Mouse (Mus musculus): ENCODE data around the gene Aig1.
"Not testable (repeated sequence)": the region's sequence is repeated elsewhere in the genome, so short reads cannot be mapped to it uniquely, and the experiment has no call there.

The Aig1 gene

GRCm38 (mm10) chr10:13868371-13869321, at the start of gene Aig1:
Gene Aig1 (minus strand): TSS chr10:13868980.
- peak; percentile 73 to 74 for DNase-seq

- no peak for DNase-seq
Observed at GRCm38 (mm10) chr10:13916645-13917342, 48.0 kb upstream of the Aig1 start.

DNA sequence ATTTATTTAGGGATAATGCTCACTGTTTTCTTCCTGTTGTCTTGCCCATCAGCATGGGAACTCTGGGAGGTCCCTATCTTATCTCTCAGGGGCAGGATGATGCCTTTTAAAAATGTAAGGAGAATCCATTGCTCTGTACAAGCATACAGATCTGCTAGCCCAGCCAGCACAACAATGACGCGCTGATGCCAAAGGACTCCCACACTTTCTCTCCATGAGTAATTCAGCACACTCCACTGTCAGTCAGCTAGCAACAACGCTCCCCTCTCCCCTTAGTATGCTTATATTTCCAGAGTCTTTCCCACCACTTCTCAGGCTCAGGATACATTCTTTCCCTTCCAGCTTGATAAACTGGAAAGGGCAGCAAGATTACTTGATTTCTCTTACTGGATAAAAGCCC, 46.4 kb upstream of the Aig1 start:
- DNase-seq, result no peak

- DNase-seq, result no peak
Observed at GRCm38 (mm10) chr10:13913689-13914088, 44.9 kb upstream of the Aig1 start.

- no peak for DNase-seq
Observed at GRCm38 (mm10) chr10:13906261-13906741, 37.5 kb upstream of the Aig1 start.

GRCm38 (mm10) chr10:13905618-13906017, 36.8 kb upstream of the Aig1 start:
- no peak for DNase-seq

DNA sequence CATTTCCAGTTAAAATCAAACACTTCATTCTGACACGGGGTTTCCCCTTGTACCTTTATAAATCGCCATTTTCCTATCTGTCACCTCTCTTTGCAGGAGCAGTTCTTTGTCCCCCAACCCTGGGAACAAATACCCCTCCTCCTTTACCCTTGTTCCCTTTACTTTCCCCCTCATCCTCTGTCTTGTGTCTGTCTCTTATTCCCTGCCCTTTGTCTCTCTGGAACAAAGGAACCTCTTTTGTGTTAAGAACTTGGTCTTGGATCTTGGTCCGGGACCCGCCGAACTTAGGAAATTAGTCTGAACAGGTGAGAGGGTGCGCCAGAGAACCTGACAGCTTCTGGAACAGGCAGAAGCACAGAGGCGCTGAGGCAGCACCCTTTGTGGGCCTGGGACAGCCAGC, 24.0 kb upstream of the Aig1 start:
- not testable (repeated sequence) for DNase-seq

GRCm38 (mm10) chr10:13882975-13883875, 14.4 kb upstream of the Aig1 start:
- no peak for DNase-seq

DNA sequence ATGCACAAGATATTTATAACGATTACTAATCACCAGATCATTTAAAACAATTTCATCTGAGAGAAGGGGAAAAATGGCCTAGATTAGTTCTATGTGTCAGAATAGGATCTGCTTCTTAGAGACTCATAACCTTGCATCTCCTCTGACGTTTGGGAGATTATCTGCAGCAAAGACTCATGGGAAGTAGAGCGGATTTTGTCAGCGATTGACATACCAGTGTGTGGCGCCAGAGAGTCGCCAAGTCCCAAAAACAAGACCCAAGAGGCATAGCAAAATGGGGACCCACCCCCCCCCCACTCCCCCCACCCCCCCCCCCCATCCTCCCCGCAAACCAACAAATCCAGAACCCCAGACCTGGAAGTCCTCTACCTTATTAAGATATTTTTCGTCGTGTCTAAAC, 13.7 kb upstream of the Aig1 start:
- DNase-seq, result peak in 1 of 2 experiments; percentile 23

- no peak for DNase-seq
Observed at GRCm38 (mm10) chr10:13878696-13879095, 9.9 kb upstream of the Aig1 start.

- DNase-seq, result no peak
Observed at GRCm38 (mm10) chr10:13875038-13875420, 6.2 kb upstream of the Aig1 start.

GRCm38 (mm10) chr10:13874301-13875037, 5.7 kb upstream of the Aig1 start:
- DNase-seq, result no peak

DNA sequence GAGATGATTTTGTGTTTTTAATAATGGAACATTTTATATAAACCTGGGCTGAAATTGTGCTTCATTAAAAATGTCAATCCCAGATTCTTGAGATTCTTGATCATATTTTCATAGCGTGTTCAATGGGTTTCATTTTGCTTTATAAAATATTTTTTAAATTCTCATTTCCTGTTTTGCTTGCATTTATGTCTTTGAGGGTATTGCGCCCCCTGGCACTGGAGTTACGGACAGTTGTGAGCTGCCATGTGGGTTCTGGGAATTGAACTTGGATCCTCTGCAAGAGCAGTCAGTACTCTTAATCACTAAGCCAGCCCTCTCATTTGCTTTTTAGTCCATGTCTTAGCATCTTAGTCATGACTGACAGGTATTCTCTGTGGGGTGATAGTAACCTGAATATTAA, 1.8 kb upstream of the Aig1 start:
- no peak for DNase-seq

- no peak for DNase-seq
Observed at GRCm38 (mm10) chr10:13869322-13870035, 699 bp upstream of the Aig1 start.

DNA sequence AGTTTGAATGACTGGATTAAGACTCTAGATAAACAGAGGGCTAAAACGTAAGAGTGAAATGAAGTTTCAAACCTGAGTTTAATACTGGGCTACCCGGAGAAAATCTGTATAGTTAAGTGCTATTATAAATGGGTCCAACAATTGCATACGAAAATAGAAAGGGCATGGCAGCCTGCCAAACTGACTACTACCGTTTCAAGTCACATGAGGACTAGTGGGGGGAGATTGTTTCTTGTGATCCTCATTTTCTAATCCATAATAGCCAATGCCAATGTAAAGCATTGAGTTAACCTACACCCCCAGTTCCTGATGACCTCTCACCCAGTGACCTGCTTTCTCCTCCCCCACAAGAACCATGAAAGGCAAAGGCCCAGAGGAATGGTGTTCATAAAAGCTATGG, 2.4 kb downstream of the Aig1 start:
- DNase-seq, result no peak

DNA sequence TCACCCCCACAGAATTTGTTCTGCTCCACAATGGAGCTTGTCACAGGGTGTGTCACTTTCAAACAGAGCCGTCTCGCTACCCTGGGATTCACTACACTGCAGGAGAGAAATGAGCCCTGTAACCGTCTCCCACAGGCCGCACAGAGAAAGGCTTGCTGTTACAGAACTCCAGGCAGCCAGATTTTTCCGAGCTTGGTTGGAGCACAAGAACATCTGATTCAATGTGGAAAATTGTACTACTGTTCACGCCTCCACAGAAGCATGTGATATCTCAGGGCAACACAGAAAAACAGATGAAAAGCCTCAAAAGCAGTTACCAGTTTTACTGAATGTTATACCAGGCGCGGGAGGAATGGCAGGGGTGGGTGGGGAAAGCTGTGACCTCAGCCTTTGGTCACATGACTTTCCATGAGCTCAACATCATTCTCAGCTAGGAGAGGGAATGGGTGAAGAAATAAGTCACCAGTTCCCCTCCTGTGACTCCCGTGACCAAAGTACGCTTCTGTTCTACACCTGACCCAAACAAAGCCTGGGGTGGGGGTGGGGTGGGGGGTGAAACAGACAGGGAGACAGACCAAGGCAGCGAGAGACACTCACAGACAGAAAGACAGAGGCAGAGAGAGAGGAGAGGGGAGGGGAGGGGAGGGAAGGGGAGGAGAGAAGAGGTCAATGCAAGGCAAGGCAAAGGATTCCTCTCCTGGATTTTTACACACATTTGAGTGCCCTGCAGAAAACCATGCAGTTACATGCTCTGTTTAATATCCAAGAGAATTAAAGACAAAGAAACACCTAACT, 7.5 kb downstream of the Aig1 start:
- no peak for DNase-seq

- no peak for DNase-seq
Observed at GRCm38 (mm10) chr10:13856438-13856837, 12.3 kb downstream of the Aig1 start.

DNA sequence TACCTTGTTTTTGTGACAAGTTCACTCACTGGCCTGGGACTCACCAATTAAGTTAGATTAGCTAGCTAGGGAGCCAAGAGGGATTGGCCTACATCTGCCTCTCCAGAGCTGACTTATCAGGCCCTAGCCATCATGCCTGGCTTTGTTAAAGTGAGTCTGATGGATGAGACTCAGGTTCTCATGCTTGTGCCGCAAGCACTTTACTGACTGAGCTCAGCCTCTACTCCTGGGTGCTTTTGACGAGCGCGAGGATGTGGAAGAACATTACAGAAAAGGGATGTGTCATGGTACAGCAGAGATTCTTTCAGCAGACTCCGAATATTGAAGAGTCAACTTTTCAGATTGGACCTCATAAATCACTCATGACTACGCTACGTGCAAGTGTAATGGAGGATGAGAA, 12.8 kb downstream of the Aig1 start:
- DNase-seq, result no peak

- no peak for DNase-seq
Observed at GRCm38 (mm10) chr10:13855111-13855510, 13.7 kb downstream of the Aig1 start.

GRCm38 (mm10) chr10:13850071-13850470, 18.7 kb downstream of the Aig1 start:
- no peak for DNase-seq

DNA sequence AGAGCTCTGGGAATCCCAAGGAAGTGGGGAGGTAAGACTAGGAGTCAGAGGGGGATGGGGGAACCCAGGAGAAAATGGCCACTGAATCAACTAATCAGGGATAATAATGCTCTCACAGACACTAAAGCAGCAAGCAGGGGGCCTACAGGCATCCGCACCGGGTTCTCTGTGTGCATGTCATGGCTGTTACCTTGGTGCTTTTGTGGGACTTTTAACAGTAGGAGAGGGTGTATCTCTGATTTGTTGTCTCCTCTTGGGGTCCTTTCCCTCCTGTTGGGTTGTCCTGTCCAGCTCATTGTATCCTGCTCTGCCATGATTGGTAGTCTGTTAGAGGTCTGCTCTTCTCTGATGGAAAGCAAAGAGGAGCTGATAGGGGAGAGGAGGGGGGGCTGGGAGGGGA, 19.6 kb downstream of the Aig1 start:
- no peak for DNase-seq
